ENCODE assay signal across 8 mouse cellular contexts in genomic region chr7:34929614-34930262, GRCm38 (mm10). TPM values are rescaled to one million over a fixed set of nuclear protein-coding genes. Genes with fewer than 3 reads are reported as not detected.
DNase-seq lines count a peak whose midpoint lies in the region; ATAC-seq and TF ChIP-seq lines count a peak whose summit lies in the region.

No protein-coding gene starts in this region.

- H3K4me1 ChIP-seq in forebrain, postnatal 0 days (ENCODE audit: insufficient read depth): no peaks in the 10 kb centered on the region
- no peaks in the 10 kb centered on the region; the same call in 1 of the 2 replicates for H3K4me1 ChIP-seq in intestine, embryonic 14.5 days (replicated peaks; ENCODE audit: control insufficient read depth, insufficient read depth, low read length)

- no peak overlapping the region for H3K27ac ChIP-seq in forebrain, postnatal 0 days (ENCODE audit: low read depth, low read length)
- 0 out of 2 replicates have a peak overlapping the region, but pooled peaks have one; percentile 38 for H3K27ac ChIP-seq in intestine, embryonic 14.5 days (ENCODE audit: low read depth)

- no peak overlapping the region for H3K4me2 ChIP-seq in forebrain, postnatal 0 days (ENCODE audit: low read depth)
- no peak overlapping the region for H3K4me2 ChIP-seq in intestine, embryonic 14.5 days (ENCODE audit: low read length)

- peak; percentile 16; the same call in 1 of the 2 replicates for ATAC-seq in forebrain, postnatal 0 days
- peak; percentile 64; the same call in 1 of the 2 replicates for ATAC-seq in intestine, embryonic 14.5 days (replicated peaks; ENCODE audit: low FRiP score, low TSS enrichment, low read depth)

- no peak overlapping the region for H3K4me3 ChIP-seq in forebrain, postnatal 0 days (ENCODE audit: low read depth, low read length)
- no peak overlapping the region for H3K4me3 ChIP-seq in intestine, embryonic 14.5 days (ENCODE audit: low read depth, low read length)

- H3K9me3 ChIP-seq in forebrain, postnatal 0 days (ENCODE audit: low read length): no peaks in the 10 kb centered on the region
- H3K9me3 ChIP-seq in intestine, embryonic 14.5 days (ENCODE audit: control insufficient read depth, low read length): no peaks in the 10 kb centered on the region

- DNase-seq in right cerebral cortex, postnatal 10 days (ENCODE audit: low spot score in 2 of 2): peak; percentile 33 to 36
- DNase-seq in right cerebral cortex, postnatal 4 days: no peak
- DNase-seq in forebrain, postnatal 0 days: no peak
- no peak for DNase-seq in intestine, embryonic 14.5 days (ENCODE audit: low spot score)
- DNase-seq in skeletal muscle tissue, adult 2 months (ENCODE audit: low read depth, low spot score): peak; percentile 66
- DNase-seq in spleen, postnatal 10 days (ENCODE audit: low spot score in 2 of 2): no peak
- DNase-seq in urinary bladder, postnatal 36 days (ENCODE audit: low spot score in 2 of 2): no peak
- DNase-seq in thymus, postnatal 25 days: no peak

- 39% methylated on average over 8 of the region's 8 CpGs for WGBS in forebrain, postnatal 0 days
- WGBS in intestine, embryonic 14.5 days: 62% methylated on average over 8 of the region's 8 CpGs

- H3K36me3 ChIP-seq in forebrain, postnatal 0 days (ENCODE audit: insufficient read depth): 0 out of 2 replicates have a peak, but pooled peaks cover 2% of the 10 kb centered on the region
- H3K36me3 ChIP-seq in intestine, embryonic 14.5 days (ENCODE audit: control insufficient read depth, insufficient read depth, low read length): peaks cover 18% of the 10 kb centered on the region

- no peak for TF ChIP-seq CTCF in forebrain, postnatal 0 days (IDR thresholded peaks at IDR 0.05; ENCODE audit: low read depth)

- H3K9ac ChIP-seq in forebrain, postnatal 0 days: no peak overlapping the region
- H3K9ac ChIP-seq in intestine, embryonic 14.5 days (ENCODE audit: low read length): no peak overlapping the region

- no peaks in the 10 kb centered on the region for H3K27me3 ChIP-seq in forebrain, postnatal 0 days (ENCODE audit: insufficient read depth, low read length)
- no peaks in the 10 kb centered on the region for H3K27me3 ChIP-seq in intestine, embryonic 14.5 days (replicated peaks; ENCODE audit: control insufficient read depth, insufficient read depth, low read length)

RNA-seq across cellular contexts. Expression of gene Pepd, which starts 17.6 kb away (rescaled TPM):
- total RNA-seq in forebrain, postnatal 0 days (2014; rRNA removed): 41.2 and 52.3 TPM in 2 replicates
- 56.7 and 60.4 TPM in 2 replicates for polyA plus RNA-seq in forebrain, postnatal 0 days (2015; fragmentation: Nextera tagmentation; extraction: Ambion mirVana)
- polyA plus RNA-seq in intestine, embryonic 14.5 days (2014; fragmentation: Nextera tagmentation; extraction: Ambion mirVana): 80.3 and 80.7 TPM in 2 replicates

Comparison
In these comparisons a context has a peak if more than half of its experiments do, and no peak if none do; other contexts are left out.
1. DNase-seq: peak in right cerebral cortex, postnatal 10 days (2 of 2) and skeletal muscle tissue, adult 2 months (single experiment); none in right cerebral cortex, postnatal 4 days (single experiment), forebrain, postnatal 0 days (single experiment), intestine, embryonic 14.5 days (single experiment), spleen, postnatal 10 days (0 of 2), urinary bladder, postnatal 36 days (0 of 2) and thymus, postnatal 25 days (single experiment).